Comparison of ENCODE assay signal across 19 mouse cellular contexts in genomic region chr13:70734640-70735039, GRCm38 (mm10).
DNase-seq lines count a peak whose midpoint lies in the region; ATAC-seq and TF ChIP-seq lines count a peak whose summit lies in the region.
"Had no signal": no experiment of that assay in that cellular context is flagged by ENCODE, and none has a peak within 500 bp of the region (broad histone marks: within the 10 kb centered on the region; RNA-seq: fewer than 3 reads in every experiment).

No protein-coding gene starts in this region.

- H3K4me3 ChIP-seq in hindbrain, postnatal 0 days (ENCODE audit: low read length): no peak overlapping the region
- H3K4me3 ChIP-seq in hindbrain, embryonic 12.5 days: no peak overlapping the region
- no peak overlapping the region for H3K4me3 ChIP-seq in stomach, embryonic 14.5 days (ENCODE audit: low read depth, low read length)
- H3K4me3 ChIP-seq in stomach, postnatal 0 days (ENCODE audit: low read depth, low read length): no peak overlapping the region
- no peak overlapping the region for H3K4me3 ChIP-seq in embryonic fibroblast, embryonic 13.5 days (ENCODE audit: insufficient read depth, low read length)
- H3K4me3 ChIP-seq in stomach, embryonic 16.5 days (replicated peaks; ENCODE audit: low read length): no peak overlapping the region
- H3K4me3 ChIP-seq in forebrain, embryonic 15.5 days: no peak overlapping the region
- H3K4me3 ChIP-seq: embryonic facial prominence, embryonic 15.5 days; gastrocnemius, adult 2 months; heart, embryonic 13.5 days had no signal

- no peaks in the 10 kb centered on the region for H3K27me3 ChIP-seq in hindbrain, postnatal 0 days (ENCODE audit: insufficient read depth, low read length)
- H3K27me3 ChIP-seq in hindbrain, embryonic 12.5 days: no peaks in the 10 kb centered on the region
- no peaks in the 10 kb centered on the region for H3K27me3 ChIP-seq in stomach, embryonic 14.5 days (ENCODE audit: control insufficient read depth, insufficient read depth, low read length)
- no peaks in the 10 kb centered on the region for H3K27me3 ChIP-seq in stomach, postnatal 0 days (ENCODE audit: control insufficient read depth, insufficient read depth, low read length)
- no peaks in the 10 kb centered on the region for H3K27me3 ChIP-seq in stomach, embryonic 16.5 days (ENCODE audit: control insufficient read depth, insufficient read depth, low read length)
- H3K27me3 ChIP-seq in forebrain, embryonic 15.5 days: no peaks in the 10 kb centered on the region
- H3K27me3 ChIP-seq: embryonic facial prominence, embryonic 15.5 days had no signal

- H3K4me2 ChIP-seq in hindbrain, postnatal 0 days (ENCODE audit: low read depth, low read length): no peak overlapping the region
- no peak overlapping the region for H3K4me2 ChIP-seq in hindbrain, embryonic 12.5 days (replicated peaks)
- H3K4me2 ChIP-seq in stomach, embryonic 14.5 days (replicated peaks; ENCODE audit: low read depth, low read length): no peak overlapping the region
- H3K4me2 ChIP-seq in stomach, postnatal 0 days (replicated peaks; ENCODE audit: low read depth): no peak overlapping the region
- H3K4me2 ChIP-seq in stomach, embryonic 16.5 days (ENCODE audit: low read depth, low read length): no peak overlapping the region
- no peak overlapping the region for H3K4me2 ChIP-seq in forebrain, embryonic 15.5 days (replicated peaks)
- H3K4me2 ChIP-seq: embryonic facial prominence, embryonic 15.5 days; heart, embryonic 13.5 days had no signal

- no peak for TF ChIP-seq CTCF in hindbrain, postnatal 0 days (IDR thresholded peaks at IDR 0.05; ENCODE audit: low read depth)
- TF ChIP-seq CTCF in stomach, postnatal 0 days (IDR thresholded peaks at IDR 0.05; ENCODE audit: low read depth): no peak
- TF ChIP-seq CTCF in embryonic fibroblast, embryonic 13.5 days (IDR thresholded peaks at IDR 0.05; ENCODE audit: borderline replicate concordance, insufficient read depth, low read length): no peak

- intact Hi-C loops in left cerebral cortex, postnatal 14 days (cut with DNase I): no loop called here

- no peak overlapping the region for H3K9ac ChIP-seq in hindbrain, postnatal 0 days (replicated peaks; ENCODE audit: low read length)
- H3K9ac ChIP-seq in hindbrain, embryonic 12.5 days: no peak overlapping the region
- no peak overlapping the region for H3K9ac ChIP-seq in stomach, embryonic 14.5 days (replicated peaks; ENCODE audit: low read depth, low read length)
- no peak overlapping the region for H3K9ac ChIP-seq in stomach, postnatal 0 days (ENCODE audit: low read length)
- H3K9ac ChIP-seq in stomach, embryonic 16.5 days (ENCODE audit: low read length): no peak overlapping the region
- H3K9ac ChIP-seq in forebrain, embryonic 15.5 days (replicated peaks): no peak overlapping the region
- H3K9ac ChIP-seq: embryonic facial prominence, embryonic 15.5 days; heart, embryonic 13.5 days had no signal

- peak; percentile 10 for DNase-seq in hindbrain, postnatal 0 days (ENCODE audit: low spot score)
- no peak for DNase-seq in stomach, postnatal 0 days (ENCODE audit: low spot score)
- no peak for DNase-seq in left cerebral cortex, postnatal 14 days (ENCODE audit: low spot score in 2 of 2)
- DNase-seq: adrenal gland, adult 8-10 months; adrenal gland, postnatal 36 days; cerebellum, adult 18-20 months; cerebellum, postnatal 10 days; gastrocnemius, adult 2 months; gastrocnemius, postnatal 25 days; heart, postnatal 36 days; kidney, adult 8-10 months had no signal

- no peak overlapping the region for H3K27ac ChIP-seq in hindbrain, postnatal 0 days
- H3K27ac ChIP-seq in hindbrain, embryonic 12.5 days: no peak overlapping the region
- peak overlapping the region; percentile 23; the same call in 1 of the 2 replicates for H3K27ac ChIP-seq in stomach, embryonic 14.5 days (ENCODE audit: low read length)
- H3K27ac ChIP-seq in stomach, postnatal 0 days (replicated peaks): no peak overlapping the region
- H3K27ac ChIP-seq in embryonic fibroblast, embryonic 13.5 days (ENCODE audit: insufficient read depth, low read length): peak overlapping the region; percentile 70
- 0 out of 2 replicates have a peak overlapping the region, but pooled peaks have one; percentile 7 for H3K27ac ChIP-seq in stomach, embryonic 16.5 days (ENCODE audit: low read length)
- no peak overlapping the region for H3K27ac ChIP-seq in forebrain, embryonic 15.5 days (replicated peaks)
- H3K27ac ChIP-seq: embryonic facial prominence, embryonic 15.5 days; gastrocnemius, adult 2 months; heart, embryonic 13.5 days had no signal

- no peaks in the 10 kb centered on the region for H3K9me3 ChIP-seq in hindbrain, postnatal 0 days (ENCODE audit: low read length)
- no peaks in the 10 kb centered on the region for H3K9me3 ChIP-seq in hindbrain, embryonic 12.5 days (replicated peaks)
- H3K9me3 ChIP-seq in stomach, embryonic 14.5 days (ENCODE audit: control insufficient read depth, low read depth, low read length): no peaks in the 10 kb centered on the region
- H3K9me3 ChIP-seq in stomach, postnatal 0 days (ENCODE audit: control insufficient read depth, low read length): no peaks in the 10 kb centered on the region
- no peaks in the 10 kb centered on the region for H3K9me3 ChIP-seq in stomach, embryonic 16.5 days (replicated peaks; ENCODE audit: control insufficient read depth, low read length)
- no peaks in the 10 kb centered on the region for H3K9me3 ChIP-seq in forebrain, embryonic 15.5 days
- H3K9me3 ChIP-seq: embryonic facial prominence, embryonic 15.5 days; heart, embryonic 13.5 days had no signal

- ATAC-seq in hindbrain, postnatal 0 days: no peak
- no peak for ATAC-seq in hindbrain, embryonic 12.5 days (ENCODE audit: low FRiP score)
- ATAC-seq in stomach, embryonic 14.5 days (ENCODE audit: insufficient number of reproducible peaks, insufficient read depth, low FRiP score, low read depth): peak; percentile 10; the same call in 1 of the 2 replicates
- ATAC-seq in stomach, postnatal 0 days (ENCODE audit: low FRiP score, low TSS enrichment): no peak
- no peak for ATAC-seq in stomach, embryonic 16.5 days (ENCODE audit: insufficient read depth, low FRiP score)
- ATAC-seq in forebrain, embryonic 15.5 days (replicated peaks): no peak
- ATAC-seq: forebrain, embryonic 16.5 days had no signal

- TF ChIP-seq EP300 in stomach, postnatal 0 days (optimal IDR thresholded peaks at IDR 0.05): no peak

- WGBS in hindbrain, postnatal 0 days: 76% methylated on average over 5 of the region's 5 CpGs
- WGBS in hindbrain, embryonic 12.5 days: 87% methylated on average over 5 of the region's 5 CpGs
- WGBS in stomach, embryonic 14.5 days: 49% methylated on average over 5 of the region's 5 CpGs
- 64% methylated on average over 5 of the region's 5 CpGs for WGBS in stomach, postnatal 0 days
- 51% methylated on average over 5 of the region's 5 CpGs for WGBS in stomach, embryonic 16.5 days
- 86% methylated on average over 5 of the region's 5 CpGs for WGBS in forebrain, embryonic 15.5 days

- H3K36me3 ChIP-seq in hindbrain, postnatal 0 days (ENCODE audit: insufficient read depth, low read length): no peaks in the 10 kb centered on the region
- no peaks in the 10 kb centered on the region for H3K36me3 ChIP-seq in hindbrain, embryonic 12.5 days
- no peaks in the 10 kb centered on the region for H3K36me3 ChIP-seq in stomach, embryonic 14.5 days (ENCODE audit: control insufficient read depth, insufficient read depth, low read length)
- no peaks in the 10 kb centered on the region for H3K36me3 ChIP-seq in stomach, postnatal 0 days (ENCODE audit: control insufficient read depth, insufficient read depth, low read length)
- H3K36me3 ChIP-seq in stomach, embryonic 16.5 days (ENCODE audit: control insufficient read depth, insufficient read depth, low read length): no peaks in the 10 kb centered on the region
- no peaks in the 10 kb centered on the region for H3K36me3 ChIP-seq in forebrain, embryonic 15.5 days
- H3K36me3 ChIP-seq: embryonic facial prominence, embryonic 15.5 days; heart, embryonic 13.5 days had no signal

- TF ChIP-seq POLR2A in embryonic fibroblast, embryonic 13.5 days (IDR thresholded peaks at IDR 0.05; ENCODE audit: low read depth, low read length): no peak

- H3K4me1 ChIP-seq in hindbrain, postnatal 0 days (ENCODE audit: insufficient read depth, low read length): no peaks in the 10 kb centered on the region
- peaks cover 7% of the 10 kb centered on the region for H3K4me1 ChIP-seq in hindbrain, embryonic 12.5 days
- H3K4me1 ChIP-seq in stomach, embryonic 14.5 days (ENCODE audit: control insufficient read depth, insufficient read depth, low read length): peaks cover 17% of the 10 kb centered on the region
- H3K4me1 ChIP-seq in stomach, postnatal 0 days (replicated peaks; ENCODE audit: control insufficient read depth, insufficient read depth): peaks cover 5% of the 10 kb centered on the region; the same call in 1 of the 2 replicates
- H3K4me1 ChIP-seq in embryonic fibroblast, embryonic 13.5 days (ENCODE audit: control insufficient read depth, insufficient read depth, low read length): peaks cover 36% of the 10 kb centered on the region
- H3K4me1 ChIP-seq in stomach, embryonic 16.5 days (ENCODE audit: control insufficient read depth, insufficient read depth, low read length): peaks cover 14% of the 10 kb centered on the region; the same call in 1 of the 2 replicates
- peaks cover 9% of the 10 kb centered on the region for H3K4me1 ChIP-seq in forebrain, embryonic 15.5 days

Comparison
In these comparisons a context has a peak if more than half of its experiments do, and no peak if none do; other contexts are left out.
1. H3K27ac ChIP-seq: peak in stomach, embryonic 14.5 days (single experiment), embryonic fibroblast, embryonic 13.5 days (single experiment) and stomach, embryonic 16.5 days (single experiment); none in hindbrain, postnatal 0 days (single experiment), hindbrain, embryonic 12.5 days (single experiment), stomach, postnatal 0 days (single experiment) and forebrain, embryonic 15.5 days (single experiment).